Mouse (Mus musculus) CH12.LX (cell line): ENCODE measurements around the gene Aox1.

Experiments used
- CHD1 ChIP-seq: IDR thresholded peaks from 2 replicates; pipeline ENCODE4 v1.6.1; 2012; ENCODE audit warnings: low read depth, low read length, improper control_type of control experiment, inconsistent platforms
- CTCF ChIP-seq, 2 experiments: IDR thresholded peaks in 1 of 2; conservative IDR thresholded peaks in 1 of 2; 2 replicates each; pipeline ENCODE4 v1.5.1; 2011 to 2012; ENCODE audit warnings: low read depth in 2 of 2, low read length in 2 of 2, improper control_type of control experiment in 1 of 2, inconsistent platforms in 1 of 2, mild to moderate bottlenecking in 1 of 2, moderate library complexity in 1 of 2
- JUND ChIP-seq: conservative IDR thresholded peaks from 2 replicates; pipeline ENCODE4 v1.6.1; 2011; ENCODE audit warnings: low read depth, low read length, improper control_type of control experiment
- MAFK ChIP-seq: IDR thresholded peaks from 2 replicates; pipeline ENCODE4 v1.6.1; 2011; ENCODE audit warnings: low read length, improper control_type of control experiment; ENCODE audit not compliant: insufficient replicate concordance
- MAX ChIP-seq: IDR thresholded peaks from 2 replicates; pipeline ENCODE4 v1.6.1; 2011; ENCODE audit warnings: low read length, improper control_type of control experiment
- POLR2A ChIP-seq: IDR thresholded peaks from 2 replicates; pipeline ENCODE4 v1.6.1; 2011; ENCODE audit warnings: low read depth, mild to moderate bottlenecking, improper control_type of control experiment, low read length
- USF1 ChIP-seq: IDR thresholded peaks from 2 replicates; pipeline ENCODE4 v1.6.1; 2014; ENCODE audit warnings: low read depth, mild to moderate bottlenecking, inconsistent platforms, low read length, improper control_type of control experiment
- ZC3H11A ChIP-seq: IDR thresholded peaks from 2 replicates; pipeline ENCODE4 v1.6.1; 2012; ENCODE audit warnings: low read depth, mild to moderate bottlenecking, inconsistent platforms, low read length, improper control_type of control experiment
- ZKSCAN1 ChIP-seq: IDR thresholded peaks from 2 replicates; pipeline ENCODE4 v1.6.1; 2012; ENCODE audit warnings: low read depth, inconsistent platforms, low read length, improper control_type of control experiment, borderline replicate concordance

- TF ChIP-seq USF1 (no peak), CTCF (conservative IDR thresholded peaks at IDR 0.05 in 1 of 2, IDR thresholded peaks at IDR 0.05 in 1 of 2; ENCODE audit: low read depth in 2 of 2, low read length in 2 of 2) (peak; percentile 85 to 92), MAFK (no peak), POLR2A (no peak), ZKSCAN1 (no peak), ZC3H11A (peak; percentile 13; the same call in 1 of the 2 replicates), CHD1 (no peak), JUND (no peak), MAX (no peak)
Observed at GRCm38 (mm10) chr1:58031160-58031769, 1.5 kb downstream of the Aox1 start.
